In genomic region chr3:100488251-100489132, GRCm38 (mm10) we compare ENCODE assay signal across 8 mouse cellular contexts. TPM values are rescaled to one million over a fixed set of nuclear protein-coding genes. Genes with fewer than 3 reads are reported as not detected.
DNase-seq lines count a peak whose midpoint lies in the region; ATAC-seq and TF ChIP-seq lines count a peak whose summit lies in the region.

No protein-coding gene starts in this region.

- TF ChIP-seq EP300 in ES-Bruce4 (IDR thresholded peaks at IDR 0.05; ENCODE audit: insufficient read depth, low read depth, low read length) = no peak

- peak overlapping the region; percentile 76 for H3K4me3 ChIP-seq in ES-Bruce4 (ENCODE audit: low read depth, low read length)
- peak overlapping the region; percentile 63 for H3K4me3 ChIP-seq in forebrain, embryonic 13.5 days
- peak overlapping the region; percentile 79 for H3K4me3 ChIP-seq in lung, embryonic 16.5 days (ENCODE audit: low read length)

- peak; percentile 38 for DNase-seq in brain, embryonic 14.5 days (ENCODE audit: low read depth)
- DNase-seq in heart, postnatal 10 days = peak; percentile 70 to 71
- peak; percentile 77 to 86 for DNase-seq in kidney, postnatal 36 days
- peak; percentile 55 for DNase-seq in ovary, adult 18-20 months (ENCODE audit: low spot score)
- DNase-seq in thymus, postnatal 14 days = peak; percentile 62

- no peak overlapping the region for H3K27ac ChIP-seq in ES-Bruce4 (ENCODE audit: insufficient read depth, low read length)
- H3K27ac ChIP-seq in forebrain, embryonic 13.5 days = no peak overlapping the region
- H3K27ac ChIP-seq in lung, embryonic 16.5 days (ENCODE audit: low read length) = no peak overlapping the region; the same call in 1 of the 2 replicates

- no peaks in the 10 kb centered on the region for H3K4me1 ChIP-seq in ES-Bruce4 (ENCODE audit: control insufficient read depth, insufficient read depth, low read length)
- peaks cover 11% of the 10 kb centered on the region for H3K4me1 ChIP-seq in forebrain, embryonic 13.5 days
- peaks cover 7% of the 10 kb centered on the region for H3K4me1 ChIP-seq in lung, embryonic 16.5 days (replicated peaks; ENCODE audit: control insufficient read depth, insufficient read depth, low read length)

- H3K36me3 ChIP-seq in ES-Bruce4 (ENCODE audit: control insufficient read depth, insufficient read depth, low read length, poor library complexity, severe bottlenecking) = no peaks in the 10 kb centered on the region
- no peaks in the 10 kb centered on the region for H3K36me3 ChIP-seq in forebrain, embryonic 13.5 days (ENCODE audit: poor library complexity, severe bottlenecking)
- H3K36me3 ChIP-seq in lung, embryonic 16.5 days (ENCODE audit: control insufficient read depth, insufficient read depth, low read length) = no peaks in the 10 kb centered on the region

- H3K9me3 ChIP-seq in ES-Bruce4 (replicated peaks; ENCODE audit: control insufficient read depth, insufficient read depth, low read length, poor library complexity, severe bottlenecking) = no peaks in the 10 kb centered on the region
- no peaks in the 10 kb centered on the region for H3K9me3 ChIP-seq in forebrain, embryonic 13.5 days (replicated peaks)
- H3K9me3 ChIP-seq in lung, embryonic 16.5 days (ENCODE audit: control insufficient read depth, low read length) = no peaks in the 10 kb centered on the region

- intact Hi-C loops in heart, postnatal 10 days (cut with DNase I) = loop anchor here (10.0 kb wide), 1 partner anchor 196 kb away; the partner anchor contains the start of gene Man1a2

- TF ChIP-seq CTCF in ES-Bruce4 (IDR thresholded peaks at IDR 0.05; ENCODE audit: low read depth, low read length) = no peak
- no peak for TF ChIP-seq CTCF in brain, embryonic 14.5 days (IDR thresholded peaks at IDR 0.05; ENCODE audit: borderline replicate concordance, extremely low read depth, insufficient read depth, insufficient read length)

- peak overlapping the region; percentile 59 for H3K9ac ChIP-seq in ES-Bruce4 (ENCODE audit: low read depth, poor library complexity, severe bottlenecking)
- peak overlapping the region; percentile 56 for H3K9ac ChIP-seq in forebrain, embryonic 13.5 days
- peak overlapping the region; percentile 59 for H3K9ac ChIP-seq in lung, embryonic 16.5 days (ENCODE audit: low read length)

- no peak for TF ChIP-seq POLR2A in ES-Bruce4 (IDR thresholded peaks at IDR 0.05; ENCODE audit: insufficient read depth, low read length)
- TF ChIP-seq POLR2A in brain, embryonic 14.5 days (IDR thresholded peaks at IDR 0.05; ENCODE audit: borderline replicate concordance, extremely low read depth, insufficient read depth, insufficient read length, poor library complexity, severe bottlenecking) = no peak

- H3K27me3 ChIP-seq in ES-Bruce4 (ENCODE audit: control insufficient read depth, insufficient read depth, low read length, poor library complexity, severe bottlenecking) = 0 out of 2 replicates have a peak, but pooled peaks cover 5% of the 10 kb centered on the region
- H3K27me3 ChIP-seq in forebrain, embryonic 13.5 days = peaks cover 47% of the 10 kb centered on the region
- H3K27me3 ChIP-seq in lung, embryonic 16.5 days (ENCODE audit: control insufficient read depth, insufficient read depth, low read depth, low read length) = peaks cover 16% of the 10 kb centered on the region; the same call in 1 of the 2 replicates

- peak overlapping the region; percentile 97 for H3K4me2 ChIP-seq in forebrain, embryonic 13.5 days
- H3K4me2 ChIP-seq in lung, embryonic 16.5 days (ENCODE audit: low read depth, low read length) = peak overlapping the region; percentile 99

- ATAC-seq in forebrain, embryonic 13.5 days = peak; percentile 46
- ATAC-seq in lung, embryonic 16.5 days (ENCODE audit: low read depth) = peak; percentile 39

- under 1% methylated on average over 64 of the region's 66 CpGs for WGBS in forebrain, embryonic 13.5 days
- under 1% methylated on average over 66 of the region's 66 CpGs for WGBS in lung, embryonic 16.5 days

RNA-seq across cellular contexts. Expression of gene Tent5c, which starts 0.6 kb away (rescaled TPM):
- polyA plus RNA-seq in ES-Bruce4 (2011; ENCODE audit: insufficient read depth, insufficient read length, low read depth, missing spikeins) = 0.67 and 0.70 TPM in 2 replicates
- 1.3 and 2.4 TPM in 2 replicates for polyA plus RNA-seq in brain, embryonic 14.5 days (2012; rRNA removed)
- polyA plus RNA-seq in forebrain, embryonic 13.5 days (2015; fragmentation: Nextera tagmentation; extraction: Ambion mirVana) = 3.0 and 3.4 TPM in 2 replicates
- total RNA-seq in heart, postnatal 10 days (2021) = 10 to 100 TPM; 20.8 to 44.2 TPM
- 13.2 and 15.9 TPM in 2 replicates for polyA plus RNA-seq in lung, embryonic 16.5 days (2015; fragmentation: Nextera tagmentation; extraction: Ambion mirVana)
